Mouse (Mus musculus) small intestine, adult 2 months (tissue): ENCODE results near the gene Csn1s2b.

Source experiments
- CTCF ChIP-seq: fragments of 200-500 bp; IDR thresholded peaks from 2 replicates; pipeline ENCODE4 v1.5.1; 2012; ENCODE audit warnings: low read depth, mild to moderate bottlenecking, control low read depth, inconsistent platforms, low read length, moderate library complexity, mixed read lengths; ENCODE audit not compliant: insufficient replicate concordance, insufficient read length; ENCODE audit errors: extremely low read depth
- POLR2A ChIP-seq: fragments of 200-500 bp; IDR thresholded peaks from 2 replicates; pipeline ENCODE4 v1.6.1; 2012; ENCODE audit warnings: low read depth, mild to moderate bottlenecking, control low read depth, inconsistent platforms, low read length, moderate library complexity

GRCm38 (mm10) chr5:87870084-87870483 lies 62.2 kb downstream of the Csn1s2b start:
- TF ChIP-seq CTCF (no peak), POLR2A (no peak)
